Mouse (Mus musculus) midbrain, embryonic 11.5 days (tissue): ENCODE measurements around the gene Begain. TPM values are rescaled to one million over a fixed set of nuclear protein-coding genes. Genes with fewer than 3 reads are reported as not detected.

Experiments
- ATAC-seq: fragments of 200-750 bp; cut with Nextera tagmentation; 2 replicates; pipeline ENCODE4 v1.8.0; 2017; ENCODE audit warnings: moderate TSS enrichment, moderate library complexity; ENCODE audit not compliant: low FRiP score
- DNase-seq: peaks from one replicate; pipeline ENCODE4 v3.0.0; 2015; ENCODE audit warnings: low spot score; ENCODE audit errors: missing footprints
- H3K27ac ChIP-seq: fragments of 300-500 bp; sonication (generic); 2 replicates; pipeline ENCODE4 v1.5.1; 2014; ENCODE audit warnings: low read depth, low read length
- H3K27me3 ChIP-seq: fragments of 300-500 bp; sonication (generic); 2 replicates; pipeline ENCODE4 v1.6.1; 2014; ENCODE audit warnings: mild to moderate bottlenecking, low read length, moderate library complexity, mixed read lengths; ENCODE audit not compliant: control insufficient read depth, insufficient read depth
- H3K36me3 ChIP-seq: fragments of 300-500 bp; sonication (generic); 2 replicates; pipeline ENCODE4 v1.6.1; 2014; ENCODE audit warnings: mild to moderate bottlenecking, low read length, moderate library complexity, mixed read lengths; ENCODE audit not compliant: control insufficient read depth, insufficient read depth
- H3K4me1 ChIP-seq: fragments of 300-500 bp; sonication (generic); 2 replicates; pipeline ENCODE4 v1.6.1; 2014; ENCODE audit warnings: low read length; ENCODE audit not compliant: control insufficient read depth, insufficient read depth
- H3K4me2 ChIP-seq: fragments of 300-500 bp; sonication (generic); 2 replicates; pipeline ENCODE4 v1.6.1; 2014; ENCODE audit warnings: mild to moderate bottlenecking, moderate library complexity
- H3K4me3 ChIP-seq: fragments of 300-500 bp; sonication (generic); 2 replicates; pipeline ENCODE4 v1.5.1; 2014; ENCODE audit warnings: low read depth, low read length
- H3K9ac ChIP-seq: fragments of 300-500 bp; sonication (generic); 2 replicates; pipeline ENCODE4 v1.6.1; 2014; ENCODE audit warnings: low read length
- H3K9me3 ChIP-seq: fragments of 300-500 bp; sonication (generic); 2 replicates; pipeline ENCODE4 v1.6.1; 2016; ENCODE audit warnings: low read length; ENCODE audit not compliant: control insufficient read depth
- WGBS: fragments of 180-500 bp; shearing (Covaris S2); extraction: QIAGEN DNeasy Blood & Tissue Kit; methylation state at CpG from one replicate; pipeline ENCODE4 v1.1.7; 2014; 5-methylcytosine and 5-hydroxymethylcytosine counted together
- polyA plus RNA-seq: library from polyadenylated mRNA; unstranded; fragments of >200 nt; fragmentation: Nextera tagmentation; extraction: Ambion mirVana; gene quantifications from 2 replicates; pipeline ENCODE4 v1.2.1, GENCODE M21; 2014

Begain gene
- polyA plus RNA-seq, result 9.2 and 9.3 TPM in 2 replicates

DNA sequence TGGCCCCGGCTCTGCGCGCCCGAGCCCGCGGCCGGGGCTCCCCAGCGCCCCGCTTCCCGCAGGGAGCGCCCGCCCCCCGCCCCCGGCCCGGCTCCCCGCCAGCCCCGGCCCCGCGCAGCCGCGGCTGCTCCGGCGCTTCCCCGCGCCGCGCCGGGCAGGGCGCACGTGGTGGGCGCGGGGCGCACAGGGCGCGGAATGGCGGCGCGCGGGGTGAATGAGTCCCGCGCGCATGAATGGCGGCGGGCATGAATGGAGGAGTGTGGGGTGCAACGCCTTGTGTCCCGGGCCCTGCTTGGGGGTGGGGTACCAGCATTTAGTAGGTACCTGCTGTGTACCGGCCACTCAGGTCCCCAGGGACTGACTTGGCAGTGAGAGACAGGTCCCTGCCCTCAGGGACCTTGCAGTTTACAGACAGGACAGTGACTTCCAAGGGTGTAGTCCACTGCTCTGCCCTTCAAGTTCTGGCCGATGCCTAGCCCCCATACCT, at the start of gene Begain:
Gene Begain (minus strand): TSS at position 51 of the 487 bp plus-strand sequence.
- DNase-seq (peak; percentile 91), ATAC-seq (0 out of 2 replicates have a peak, but pooled peaks have one; percentile 72)
- Histone ChIP-seq H3K9me3 (no peaks in the 10 kb centered on the region), H3K36me3 (no peaks in the 10 kb centered on the region), H3K4me3 (peak within 1 kb of the TSS; percentile 63), H3K27ac (no peak within 1 kb of the TSS), H3K4me2 (peak within 1 kb of the TSS; percentile 85), H3K27me3 (no peaks in the 10 kb centered on the region), H3K4me1 (peaks cover 5% of the 10 kb centered on the region; the same call in 1 of the 2 replicates), H3K9ac (peak within 1 kb of the TSS; percentile 79)
- WGBS, result 2% methylated on average over 36 of the region's 48 CpGs

DNA sequence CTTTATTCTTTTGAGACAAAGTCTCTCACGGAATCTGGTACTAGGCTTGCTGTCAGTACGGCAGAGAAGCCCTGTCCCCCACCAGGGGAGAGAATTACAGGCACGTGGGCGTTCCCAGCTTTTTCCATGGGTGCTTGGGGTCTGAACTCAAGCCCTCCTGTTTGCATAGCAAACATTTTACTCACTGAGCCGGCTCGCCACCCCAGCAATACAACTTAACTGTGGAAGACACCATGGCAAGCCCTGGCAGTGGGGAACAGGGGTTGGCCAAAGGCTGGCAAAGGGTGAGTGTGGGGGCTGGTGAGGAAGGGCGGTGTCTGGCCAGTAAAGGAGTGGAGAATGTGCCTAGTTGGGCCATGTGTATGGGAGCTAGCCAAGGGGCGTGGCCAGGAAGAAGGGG, 47.7 kb upstream of the Begain start:
- Histone ChIP-seq H3K4me2 (no peak overlapping the region), H3K27me3 (no peaks in the 10 kb centered on the region), H3K4me3 (no peak overlapping the region), H3K9me3 (no peaks in the 10 kb centered on the region), H3K36me3 (no peaks in the 10 kb centered on the region), H3K27ac (no peak overlapping the region), H3K9ac (no peak overlapping the region), H3K4me1 (no peaks in the 10 kb centered on the region)
- DNase-seq, result no peak
- no peak for ATAC-seq
- WGBS, result 66% methylated on average over 8 of the region's 8 CpGs

DNA sequence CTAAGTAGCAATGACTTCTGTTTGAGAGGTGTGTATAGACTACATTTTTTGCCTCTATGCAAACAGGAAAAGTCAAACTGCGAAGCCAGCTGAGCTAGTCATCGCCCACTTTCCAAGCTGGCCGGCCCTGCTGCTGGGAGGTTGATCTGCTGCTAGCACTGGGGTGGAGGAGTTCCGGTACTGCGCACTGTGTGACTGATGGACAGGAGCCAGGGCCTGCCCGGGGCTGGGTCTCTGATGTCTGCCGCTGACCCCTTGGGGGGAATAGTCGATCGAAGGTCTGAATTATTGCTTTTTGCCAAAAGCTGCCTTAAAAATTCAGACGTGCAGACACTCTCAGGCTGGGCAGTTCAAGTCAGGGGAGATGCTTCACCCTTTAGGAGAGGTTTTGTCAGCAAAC, 47.1 kb upstream of the Begain start:
- no peak overlapping the region for H3K4me3 ChIP-seq
- whole genome bisulfite sequencing, result 84% methylated on average over 10 of the region's 10 CpGs
- ATAC-seq, result no peak

DNA sequence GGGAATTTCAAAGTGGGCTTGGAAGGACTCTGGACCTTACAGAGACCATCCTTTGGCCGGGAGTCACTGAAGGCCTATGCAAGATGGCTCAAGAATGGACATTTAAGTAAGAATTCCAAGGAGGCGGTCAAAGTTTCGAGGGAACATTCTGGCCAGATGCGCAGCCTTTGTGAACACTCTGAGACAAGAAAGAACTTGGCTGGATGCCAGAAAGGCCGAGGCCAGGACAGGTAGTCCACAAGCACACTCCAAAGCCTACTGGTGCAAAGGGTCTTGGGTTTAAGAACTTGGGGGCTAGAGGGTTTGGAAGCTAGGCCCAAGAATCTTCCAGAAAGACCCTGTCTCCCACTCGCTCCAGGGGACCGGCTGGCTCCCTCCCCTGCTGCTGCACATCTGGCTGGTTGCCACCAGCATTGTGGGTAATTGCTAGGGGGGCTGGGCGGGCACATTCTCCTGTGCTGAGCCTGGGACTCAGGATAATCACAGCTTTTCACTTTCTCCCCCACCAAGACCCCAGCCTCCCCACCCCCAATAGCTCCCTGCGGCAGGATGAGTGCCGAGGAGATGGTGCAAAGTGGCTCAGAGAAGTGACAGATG, 45.1 kb upstream of the Begain start:
- H3K27ac ChIP-seq, result no peak overlapping the region
- H3K9ac ChIP-seq, result no peak overlapping the region
- no peaks in the 10 kb centered on the region for H3K36me3 ChIP-seq
- no peak for ATAC-seq
- no peaks in the 10 kb centered on the region for H3K4me1 ChIP-seq
- H3K4me2 ChIP-seq, result no peak overlapping the region
- H3K9me3 ChIP-seq, result no peaks in the 10 kb centered on the region
- no peak for DNase-seq
- WGBS, result 73% methylated on average over 10 of the region's 10 CpGs
- H3K4me3 ChIP-seq, result no peak overlapping the region
- H3K27me3 ChIP-seq, result no peaks in the 10 kb centered on the region

More for the DNA sequence above, 47.1 kb upstream of the Begain start:
- Histone ChIP-seq H3K36me3 (no peaks in the 10 kb centered on the region), H3K9ac (no peak overlapping the region), H3K27ac (no peak overlapping the region), H3K9me3 (no peaks in the 10 kb centered on the region), H3K4me2 (no peak overlapping the region), H3K4me1 (no peaks in the 10 kb centered on the region), H3K27me3 (no peaks in the 10 kb centered on the region)
- no peak for DNase-seq

DNA sequence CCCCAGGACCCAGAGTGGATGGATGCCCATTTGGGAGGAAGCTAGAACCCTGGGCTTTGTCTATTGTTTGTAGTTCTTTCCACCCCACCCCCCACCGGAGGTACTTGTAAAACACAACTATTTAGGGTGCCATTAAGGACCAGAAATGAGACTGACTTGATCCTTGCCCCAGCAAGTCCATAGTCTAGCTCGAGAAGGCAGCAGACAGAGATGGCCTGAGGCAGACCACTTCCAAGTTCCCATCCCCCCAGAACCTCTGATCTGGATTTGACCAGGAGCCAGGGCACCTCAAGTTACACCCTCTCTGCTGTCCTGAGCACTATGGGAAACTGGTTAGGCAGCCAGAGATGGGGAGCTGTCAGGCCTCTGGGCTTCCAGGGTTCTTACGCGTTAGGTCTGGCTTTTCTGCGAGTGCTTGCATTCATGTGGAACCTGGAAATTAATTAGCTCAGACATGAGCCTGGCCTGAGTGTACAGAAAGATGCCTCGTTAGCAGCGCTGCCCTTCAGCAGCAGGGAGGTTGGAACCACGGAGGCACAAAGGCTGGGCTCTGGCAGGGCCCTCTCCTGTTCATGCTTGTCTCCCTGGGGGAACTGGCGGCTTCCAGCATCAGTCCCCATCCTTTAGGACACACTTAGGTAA, 44.5 kb upstream of the Begain start:
- Histone ChIP-seq H3K27me3 (no peaks in the 10 kb centered on the region), H3K4me1 (no peaks in the 10 kb centered on the region), H3K4me2 (no peak overlapping the region), H3K4me3 (no peak overlapping the region), H3K36me3 (no peaks in the 10 kb centered on the region), H3K9me3 (no peaks in the 10 kb centered on the region), H3K9ac (no peak overlapping the region), H3K27ac (no peak overlapping the region)
- WGBS, result 75% methylated on average over 9 of the region's 9 CpGs
- ATAC-seq (no peak), DNase-seq (no peak)

DNA sequence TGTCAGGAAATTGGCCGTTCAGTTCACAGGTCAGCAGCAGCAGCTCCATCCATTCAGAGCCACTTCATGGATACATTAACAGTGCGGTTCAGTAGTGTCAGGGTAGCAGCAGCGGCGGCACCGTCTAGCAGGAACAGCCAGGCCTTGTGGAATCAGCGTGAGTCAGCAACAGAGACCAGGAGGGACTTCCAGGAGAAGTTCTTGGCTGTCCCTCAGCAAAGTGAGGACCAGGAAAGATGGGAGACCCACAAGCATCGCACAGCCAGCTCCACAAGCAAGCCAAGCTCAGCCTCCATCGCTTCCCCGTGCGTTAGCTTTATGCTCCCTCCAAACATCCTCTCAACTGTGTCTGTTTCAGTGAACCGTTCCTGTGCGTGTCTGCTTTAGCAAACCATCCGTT, 40.9 kb upstream of the Begain start:
- Histone ChIP-seq H3K4me2 (no peak overlapping the region), H3K27ac (no peak overlapping the region), H3K4me3 (no peak overlapping the region), H3K9ac (no peak overlapping the region), H3K9me3 (no peaks in the 10 kb centered on the region), H3K27me3 (no peaks in the 10 kb centered on the region), H3K4me1 (no peaks in the 10 kb centered on the region), H3K36me3 (no peaks in the 10 kb centered on the region)
- no peak for ATAC-seq
- WGBS, result 92% methylated on average over 13 of the region's 13 CpGs
- DNase-seq, result no peak

DNA sequence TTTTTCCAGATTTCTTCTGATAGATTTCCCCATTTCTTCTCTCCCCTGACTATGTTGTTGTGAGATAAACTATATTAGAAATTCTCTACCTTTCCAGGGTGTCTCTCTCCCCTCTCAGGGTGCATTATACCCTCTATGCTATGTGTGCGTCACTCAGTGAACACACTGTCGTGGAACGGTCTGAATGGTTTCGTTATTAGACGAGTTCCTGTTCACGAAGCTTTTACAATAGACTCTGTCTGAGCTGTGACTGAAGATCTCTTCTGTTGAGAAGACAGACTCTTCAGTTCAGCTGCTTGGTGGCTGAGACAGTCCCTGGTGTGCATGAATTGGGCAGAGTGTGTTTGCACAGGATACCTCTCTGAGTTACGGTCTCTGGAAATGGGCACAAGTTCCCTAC, 32.4 kb upstream of the Begain start:
- Histone ChIP-seq H3K4me3 (no peak overlapping the region), H3K27ac (no peak overlapping the region), H3K9me3 (no peaks in the 10 kb centered on the region), H3K4me1 (no peaks in the 10 kb centered on the region), H3K27me3 (no peaks in the 10 kb centered on the region), H3K9ac (no peak overlapping the region), H3K36me3 (no peaks in the 10 kb centered on the region), H3K4me2 (no peak overlapping the region)
- 91% methylated on average over 7 of the region's 7 CpGs for WGBS
- ATAC-seq, result no peak
- no peak for DNase-seq

DNA sequence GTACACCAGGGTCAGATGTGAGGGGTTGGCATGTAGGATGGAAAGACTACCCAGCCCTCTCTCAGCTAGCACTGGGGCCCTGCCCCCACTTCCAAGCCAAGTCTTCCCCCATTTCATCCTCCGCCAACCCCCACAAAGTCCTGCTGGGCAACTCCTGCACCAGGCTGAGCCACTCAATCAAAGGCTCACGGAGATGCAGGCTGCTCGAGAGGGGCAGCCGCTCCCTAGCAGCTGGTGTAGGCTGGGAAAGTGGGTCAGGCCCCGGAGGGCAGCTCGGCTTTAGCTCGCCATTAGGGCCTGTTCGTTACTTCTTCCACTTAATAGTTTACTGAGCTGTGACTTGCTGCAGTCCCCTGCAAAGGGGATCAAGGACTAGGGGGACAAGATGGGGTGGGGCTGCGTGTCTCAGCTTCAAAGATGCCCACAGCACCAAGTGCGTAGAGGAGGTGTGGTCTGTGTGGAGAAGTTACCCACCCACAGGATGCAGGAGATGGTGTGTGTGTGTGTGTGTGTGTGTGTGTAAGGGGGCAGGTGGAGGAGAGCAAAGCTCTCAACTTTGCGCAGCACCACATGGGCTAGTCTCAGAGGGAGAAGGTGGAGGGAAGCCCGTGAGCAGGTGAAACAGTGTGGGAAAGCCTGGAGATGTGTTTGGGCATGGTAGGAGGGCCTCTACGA, 22.6 kb upstream of the Begain start:
- no peaks in the 10 kb centered on the region for H3K4me1 ChIP-seq
- no peaks in the 10 kb centered on the region for H3K36me3 ChIP-seq
- ATAC-seq, result no peak
- whole genome bisulfite sequencing, result 74% methylated on average over 13 of the region's 13 CpGs
- H3K4me3 ChIP-seq, result no peak overlapping the region
- H3K27me3 ChIP-seq, result no peaks in the 10 kb centered on the region
- H3K9me3 ChIP-seq, result no peaks in the 10 kb centered on the region
- no peak overlapping the region for H3K27ac ChIP-seq
- H3K4me2 ChIP-seq, result no peak overlapping the region
- H3K9ac ChIP-seq, result no peak overlapping the region
- DNase-seq, result no peak

DNA sequence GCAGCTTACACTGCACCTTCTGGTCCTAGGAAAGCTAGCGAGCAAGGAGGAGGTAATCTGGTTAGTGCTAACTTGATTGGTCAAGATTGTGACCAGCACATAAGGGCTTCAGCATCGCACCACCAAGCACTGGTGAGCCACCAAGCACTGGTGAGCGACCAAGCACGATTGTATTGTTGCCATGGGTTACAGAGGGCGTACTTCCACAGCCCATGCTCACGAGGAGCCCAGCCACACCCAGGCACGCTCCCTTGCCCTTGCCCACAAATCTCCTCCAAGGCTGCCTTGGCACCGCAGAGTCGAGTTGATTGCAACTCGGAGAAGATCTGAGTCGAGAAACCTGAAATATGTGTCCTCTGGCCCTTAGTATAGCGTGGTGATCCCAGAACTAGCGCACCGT, 22.0 kb upstream of the Begain start:
- Histone ChIP-seq H3K27ac (no peak overlapping the region), H3K36me3 (no peaks in the 10 kb centered on the region), H3K4me3 (no peak overlapping the region), H3K9ac (no peak overlapping the region), H3K4me1 (no peaks in the 10 kb centered on the region), H3K27me3 (no peaks in the 10 kb centered on the region), H3K4me2 (no peak overlapping the region), H3K9me3 (no peaks in the 10 kb centered on the region)
- 84% methylated on average over 14 of the region's 14 CpGs for WGBS
- DNase-seq, result no peak
- no peak for ATAC-seq
